Mouse (Mus musculus): ENCODE results near the gene Rpl3l.

- TF ChIP-seq CTCF (IDR thresholded peaks at IDR 0.05; ENCODE audit: low read depth) (no peak), EP300 (IDR thresholded peaks at IDR 0.05; ENCODE audit: low read depth) (no peak)
Observed at GRCm38 (mm10) chr17:24723881-24724180, 3.8 kb upstream of the Rpl3l start.
